Mouse (Mus musculus) embryonic facial prominence, embryonic 12.5 days (tissue): ENCODE measurements at regions not wholly inside any gene's neighbourhood (a gene's known extent, or its start where the extent isn't known, plus 50 kb on each side); places are given as distances from the start of the nearest gene placed in this dataset.

Experiments
- ATAC-seq: fragments of 200-750 bp; cut with Nextera tagmentation; 2 replicates; pipeline ENCODE4 v1.8.0; 2017; ENCODE audit not compliant: insufficient number of reproducible peaks, insufficient read depth, low FRiP score, low TSS enrichment
- H3K27ac ChIP-seq: fragments of 300-500 bp; sonication (generic); 2 replicates; pipeline ENCODE4 v1.5.1; 2016; ENCODE audit warnings: mild to moderate bottlenecking
- H3K27me3 ChIP-seq: fragments of 300-500 bp; sonication (generic); 2 replicates; pipeline ENCODE4 v1.6.1; 2016; ENCODE audit warnings: mild to moderate bottlenecking, moderate library complexity
- H3K36me3 ChIP-seq: fragments of 300-500 bp; sonication (generic); 2 replicates; pipeline ENCODE4 v1.6.1; 2016; ENCODE audit warnings: mild to moderate bottlenecking
- H3K4me1 ChIP-seq: fragments of 300-500 bp; sonication (generic); 2 replicates; pipeline ENCODE4 v1.6.1; 2016
- H3K4me2 ChIP-seq: fragments of 300-500 bp; sonication (generic); replicated peaks from 2 replicates; pipeline ENCODE4 v1.6.1; 2016; ENCODE audit warnings: mild to moderate bottlenecking, moderate library complexity
- H3K4me3 ChIP-seq: fragments of 300-500 bp; sonication (generic); 2 replicates; pipeline ENCODE4 v1.5.1; 2016; ENCODE audit warnings: mild to moderate bottlenecking
- H3K9ac ChIP-seq: fragments of 300-500 bp; sonication (generic); 2 replicates; pipeline ENCODE4 v1.6.1; 2016; ENCODE audit warnings: mild to moderate bottlenecking, moderate library complexity
- H3K9me3 ChIP-seq: fragments of 300-500 bp; sonication (generic); 2 replicates; pipeline ENCODE4 v1.6.1; 2016; ENCODE audit warnings: mild to moderate bottlenecking, moderate library complexity
- WGBS: fragments of 180-500 bp; shearing (Covaris S2); methylation state at CpG from one replicate; pipeline ENCODE4 v1.1.7; 2016; 5-methylcytosine and 5-hydroxymethylcytosine counted together

DNA sequence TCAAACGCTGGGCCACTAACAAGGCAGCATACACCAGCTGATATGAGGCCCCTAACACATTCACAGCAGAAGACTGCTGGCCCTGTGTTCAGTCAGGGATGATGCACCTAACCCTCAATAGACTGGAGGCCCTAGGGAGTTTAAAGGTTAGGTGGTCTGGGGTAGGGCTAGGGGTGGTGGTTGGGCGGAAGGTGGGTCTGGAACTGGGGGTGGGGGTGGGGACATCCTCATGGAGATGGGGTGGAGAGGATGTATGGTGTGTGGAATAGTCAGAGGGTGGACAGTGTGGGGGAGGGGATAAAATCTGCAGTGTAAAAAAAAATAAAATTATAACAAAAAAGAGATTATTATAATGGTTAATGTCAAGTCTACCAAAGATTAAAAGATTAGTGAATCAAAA is 165.6 kb upstream of the Slitrk3 start:
- no peak overlapping the region for H3K9ac ChIP-seq
- no peaks in the 10 kb centered on the region for H3K27me3 ChIP-seq
- no peak overlapping the region for H3K27ac ChIP-seq
- ATAC-seq = peak; percentile 60; the same call in 1 of the 2 replicates
- H3K36me3 ChIP-seq = no peaks in the 10 kb centered on the region
- no peak overlapping the region for H3K4me3 ChIP-seq
- no peaks in the 10 kb centered on the region for H3K4me1 ChIP-seq
- H3K9me3 ChIP-seq = no peaks in the 10 kb centered on the region
- WGBS = 90% methylated on average over 2 of the region's 2 CpGs
- H3K4me2 ChIP-seq = no peak overlapping the region

DNA sequence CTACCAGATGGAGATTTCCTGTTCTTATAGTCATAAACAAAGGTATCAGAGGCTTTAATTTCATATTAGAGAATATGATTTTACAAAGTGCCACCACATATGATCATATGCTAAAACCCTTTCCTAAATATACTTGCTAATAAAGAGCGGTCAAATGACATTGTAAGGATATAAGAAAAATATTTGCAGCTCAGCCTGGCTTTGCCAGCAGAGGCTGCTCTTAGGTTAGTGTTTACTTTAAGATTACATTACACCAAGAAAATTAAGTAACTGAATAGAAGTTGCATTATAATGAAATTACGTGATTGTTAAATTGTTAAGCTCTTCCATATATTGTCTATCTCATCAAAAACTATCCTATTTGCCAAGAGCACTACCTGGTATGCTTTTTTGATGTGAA is 159.6 kb upstream of the Slitrk3 start:
- Histone ChIP-seq H3K9ac (no peak overlapping the region), H3K27ac (no peak overlapping the region), H3K9me3 (no peaks in the 10 kb centered on the region), H3K4me1 (no peaks in the 10 kb centered on the region), H3K27me3 (no peaks in the 10 kb centered on the region), H3K4me2 (no peak overlapping the region), H3K4me3 (no peak overlapping the region), H3K36me3 (no peaks in the 10 kb centered on the region)
- no peak for ATAC-seq
- WGBS = 88% methylated on average over 2 of the region's 2 CpGs
